Mouse (Mus musculus) liver, postnatal 0 days (tissue): Measurements from ENCODE around the gene Gabpb2.

Experiments
- CTCF ChIP-seq: sonication (generic); IDR thresholded peaks from 2 replicates; pipeline ENCODE4 v1.5.1; 2016; ENCODE audit warnings: antibody characterized with exemption, low read depth
- EP300 ChIP-seq: IDR thresholded peaks from 2 replicates; pipeline ENCODE4 v1.6.1; 2016; ENCODE audit warnings: antibody characterized with exemption, low read depth, mild to moderate bottlenecking

GRCm38 (mm10) chr3:95162345-95162628 lies 55.4 kb downstream of the Gabpb2 start:
- TF ChIP-seq CTCF (no peak), EP300 (no peak)
